Mouse (Mus musculus) ovary, postnatal 10 days (tissue): ENCODE measurements at regions not wholly inside any gene's neighbourhood (a gene's known extent, or its start where the extent isn't known, plus 50 kb on each side); places are given as distances from the start of the nearest gene placed in this dataset.

Experiments
- DNase-seq: peaks from one replicate; pipeline ENCODE4 v3.0.0; 2022; ENCODE audit warnings: low spot score

GRCm38 (mm10) chr2:174848981-174849681 is 88.7 kb downstream of the Edn3 start:
- DNase-seq, result no peak

DNA sequence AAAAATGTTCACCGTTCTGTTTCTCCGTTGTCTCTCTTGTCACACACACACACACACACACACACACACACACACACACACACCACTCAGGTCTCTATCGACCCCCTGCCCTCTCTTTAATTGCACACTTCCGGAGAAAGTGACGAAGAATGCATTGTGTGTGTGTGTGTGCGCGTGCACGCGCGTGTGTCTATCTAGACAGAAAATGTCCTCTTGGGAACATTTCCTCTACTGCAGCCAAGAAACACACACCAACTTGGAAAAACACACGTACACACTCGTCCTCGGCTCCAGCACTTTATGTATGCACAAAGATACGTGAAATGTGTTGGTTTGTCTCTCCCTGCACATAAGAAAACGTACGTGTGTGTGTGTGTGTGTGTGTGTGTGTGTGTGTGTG is 90.4 kb downstream of the Edn3 start:
- DNase-seq, result no peak

GRCm38 (mm10) chr2:174851525-174852330 is 91.3 kb downstream of the Edn3 start:
- peak; percentile 74 for DNase-seq

- no peak for DNase-seq
Measured at GRCm38 (mm10) chr2:174853786-174854185, 93.4 kb downstream of the Edn3 start.

DNA sequence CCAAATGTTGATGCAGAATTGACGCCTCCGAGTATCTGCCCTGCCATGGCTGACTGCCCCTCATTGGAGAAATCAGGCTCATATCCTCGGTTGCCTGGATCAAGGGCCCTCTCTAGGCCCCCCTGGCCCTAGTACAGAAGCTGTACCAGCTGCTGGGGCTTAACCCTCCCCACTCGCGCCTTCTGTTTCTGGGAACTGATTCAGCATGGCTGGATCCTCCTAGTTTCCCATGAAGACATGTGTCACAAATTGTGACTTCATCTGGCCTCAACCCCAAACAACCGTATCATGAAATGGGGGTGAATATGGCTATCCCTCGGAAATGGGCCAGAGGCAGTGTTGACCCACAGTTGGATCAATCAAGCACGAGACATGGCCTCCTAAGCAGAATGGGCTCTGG is 95.1 kb downstream of the Edn3 start:
- no peak for DNase-seq

DNA sequence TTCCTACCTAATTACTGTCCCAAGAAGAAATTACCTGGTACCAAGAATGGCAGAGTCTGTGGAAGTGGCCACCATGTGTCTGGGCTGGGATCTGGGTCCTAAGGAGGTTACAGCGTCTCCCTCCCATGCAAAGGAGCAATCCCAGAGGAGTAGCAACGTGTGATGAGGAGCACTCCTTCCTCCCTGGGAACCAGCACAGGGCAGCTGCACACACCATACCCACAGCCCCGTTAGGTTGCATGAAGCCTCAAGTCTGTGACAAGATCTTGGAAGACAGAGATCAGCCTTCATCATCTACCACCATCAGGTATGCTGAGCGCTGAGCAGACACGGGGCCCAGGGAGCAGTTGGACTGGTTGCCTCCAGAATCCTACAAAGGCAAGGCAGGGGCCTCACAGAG is 95.7 kb downstream of the Edn3 start:
- no peak for DNase-seq

GRCm38 (mm10) chr2:174858011-174858834 is 97.8 kb downstream of the Edn3 start:
- DNase-seq, result peak; percentile 55

GRCm38 (mm10) chr2:174858835-174859215 is 98.4 kb downstream of the Edn3 start:
- DNase-seq, result no peak

DNA sequence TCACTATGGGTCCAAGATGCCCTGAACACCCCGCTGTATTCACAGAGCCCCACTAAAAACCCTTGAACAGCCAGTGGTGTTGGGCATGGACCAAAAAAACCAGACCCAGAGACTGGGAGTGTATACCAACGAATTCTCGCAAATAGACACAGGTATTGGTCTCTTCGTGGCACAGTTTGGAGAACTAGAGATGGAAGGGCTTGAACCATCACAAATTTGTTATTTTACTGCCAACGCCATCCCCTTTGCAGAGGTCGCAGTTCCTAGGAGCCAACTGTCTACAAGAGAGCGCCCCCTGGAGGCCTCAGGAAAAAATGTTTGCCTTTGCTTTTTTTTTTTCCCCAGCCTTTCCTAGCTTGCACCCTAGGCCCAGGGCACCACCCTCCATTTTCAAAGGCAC is 99.1 kb downstream of the Edn3 start:
- DNase-seq, result no peak

DNA sequence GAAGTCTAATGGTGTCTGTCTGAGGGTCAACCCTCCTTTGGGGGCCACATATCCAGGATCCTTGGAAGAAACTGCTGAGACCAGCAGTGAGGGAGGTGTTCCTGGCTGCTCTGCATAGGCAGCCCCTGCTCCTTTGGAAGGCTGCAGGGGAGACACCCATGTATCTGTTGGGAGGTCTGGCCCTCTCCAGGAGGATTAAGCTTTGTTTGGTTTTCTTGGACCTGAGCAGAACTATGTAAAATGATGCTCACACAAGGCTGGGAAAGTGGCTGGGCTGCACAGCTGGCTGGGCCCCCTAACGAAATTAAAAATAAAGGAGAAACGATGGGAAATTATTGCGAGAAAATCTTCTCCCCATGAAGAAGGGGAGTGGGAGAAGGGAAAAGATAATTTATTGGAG is 104.2 kb downstream of the Edn3 start:
- DNase-seq, result no peak

DNA sequence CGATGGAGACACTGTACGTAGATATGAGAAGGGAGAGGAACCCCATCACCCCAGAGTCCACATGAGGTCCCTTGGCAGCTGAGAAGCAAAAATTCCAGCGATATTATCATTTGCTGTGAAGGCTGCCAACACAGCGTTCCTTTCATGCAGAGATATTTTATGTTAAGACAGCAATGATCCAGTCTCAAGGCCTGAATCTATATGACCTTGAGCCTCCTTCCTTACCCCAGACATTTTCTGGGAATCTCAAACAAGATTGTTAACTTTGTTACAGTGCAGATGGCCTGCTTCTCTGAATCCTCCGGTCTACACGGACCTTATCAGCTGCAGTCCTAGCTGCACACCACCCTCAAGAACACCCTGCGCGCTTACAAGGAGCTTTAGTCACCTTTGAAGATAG is 106.1 kb downstream of the Edn3 start:
- no peak for DNase-seq

- no peak for DNase-seq
Measured at GRCm38 (mm10) chr2:174867397-174867796, 107.0 kb downstream of the Edn3 start.

DNA sequence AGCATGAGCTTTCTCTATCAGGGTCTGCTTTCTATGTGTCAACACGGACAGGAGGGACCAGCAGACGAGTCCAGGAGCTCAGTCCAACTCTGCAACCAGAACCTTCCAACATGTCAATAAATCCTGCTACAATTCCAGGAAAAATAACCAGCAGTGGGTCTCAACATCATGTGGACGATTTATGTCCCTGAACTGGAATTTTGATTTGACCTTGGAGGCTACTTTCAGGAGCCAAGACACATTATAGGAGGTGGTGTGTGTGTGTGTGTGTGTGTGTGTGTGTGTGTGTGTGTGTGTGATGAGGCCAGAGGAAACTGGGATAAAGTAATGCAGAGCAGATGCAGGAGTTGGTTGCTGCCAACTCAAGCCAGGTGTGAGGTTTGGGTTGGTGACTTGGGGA is 107.8 kb downstream of the Edn3 start:
- no peak for DNase-seq

DNA sequence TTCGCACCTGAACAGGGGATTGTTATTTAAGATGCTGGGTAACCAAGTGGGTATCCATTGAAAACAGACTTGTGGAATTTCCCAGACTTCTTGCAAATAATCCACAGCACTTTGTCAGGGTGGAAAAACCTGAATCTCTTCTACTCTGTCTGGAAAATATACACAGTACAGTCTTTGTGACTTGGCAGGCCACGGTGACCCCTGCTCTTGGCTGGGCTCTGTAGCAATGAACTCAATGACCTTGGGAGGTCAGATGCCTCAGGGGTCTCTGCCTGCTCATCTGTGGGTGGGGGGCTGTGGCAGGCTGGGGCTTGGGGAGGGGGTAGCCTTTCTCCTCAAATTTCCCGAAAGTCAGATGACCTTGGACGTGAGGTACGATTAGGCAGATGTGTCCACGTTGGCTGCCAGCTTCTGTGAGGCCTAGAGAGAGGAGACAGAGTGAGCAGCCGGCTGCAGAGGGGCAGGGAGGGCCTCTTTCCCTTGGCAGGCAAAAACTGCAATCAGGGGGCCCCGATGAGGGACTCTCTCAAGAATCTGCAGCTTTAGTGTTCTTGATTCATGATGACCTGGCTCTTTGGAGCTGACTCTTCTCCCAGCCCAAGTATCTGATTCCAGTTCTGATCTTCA is 108.4 kb downstream of the Edn3 start:
- DNase-seq, result peak; percentile 30

GRCm38 (mm10) chr2:174870284-174870683 is 109.9 kb downstream of the Edn3 start:
- no peak for DNase-seq

GRCm38 (mm10) chr2:174871225-174871624 is 110.8 kb downstream of the Edn3 start:
- no peak for DNase-seq

GRCm38 (mm10) chr2:174871844-174872243 is 111.4 kb downstream of the Edn3 start:
- DNase-seq, result no peak

GRCm38 (mm10) chr2:174876886-174877285 is 116.5 kb downstream of the Edn3 start:
- DNase-seq, result no peak

DNA sequence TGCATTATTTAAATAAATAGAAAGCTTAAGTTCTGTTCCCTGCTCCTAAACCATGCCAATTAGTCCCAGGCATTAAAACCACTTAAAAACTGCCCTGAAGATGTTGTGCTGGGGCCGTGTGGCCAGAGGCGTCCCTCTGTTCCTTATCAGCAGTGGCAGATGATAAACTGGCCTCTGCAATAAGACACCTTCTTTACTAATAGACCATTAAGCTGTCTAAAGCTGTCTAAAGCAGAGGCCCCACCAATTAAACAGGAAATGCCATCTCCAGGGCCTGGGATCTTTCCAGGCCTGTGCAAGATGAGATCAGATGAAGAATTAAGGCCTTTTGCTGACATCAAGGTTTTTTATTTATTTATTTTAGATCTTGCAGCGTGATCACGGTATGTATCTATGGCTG is 118.6 kb downstream of the Edn3 start:
- DNase-seq, result no peak

DNA sequence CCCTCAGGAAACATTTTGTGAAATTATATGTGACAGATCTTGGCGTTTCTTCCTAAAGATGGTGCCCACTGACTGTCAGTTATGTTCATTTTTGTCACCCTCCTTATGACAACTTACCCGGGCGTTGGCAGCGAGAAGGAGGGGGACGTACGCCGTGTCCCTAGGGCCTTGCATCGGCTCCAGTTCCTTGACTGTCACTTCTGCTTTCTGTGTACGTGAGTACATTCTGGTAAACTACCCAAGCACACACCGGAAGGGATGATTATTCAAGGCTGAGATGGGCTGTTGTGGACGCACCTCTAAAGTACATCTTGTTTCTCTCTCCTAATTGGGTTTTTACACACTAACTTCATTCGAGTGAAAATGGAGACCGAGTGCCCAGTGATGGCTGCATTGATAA is 120.2 kb downstream of the Edn3 start:
- no peak for DNase-seq

- DNase-seq, result no peak
Measured at GRCm38 (mm10) chr2:174884232-174885225, 124.1 kb downstream of the Edn3 start.
